14 mouse cellular contexts compared by ENCODE assay signal in the genomic region with DNA sequence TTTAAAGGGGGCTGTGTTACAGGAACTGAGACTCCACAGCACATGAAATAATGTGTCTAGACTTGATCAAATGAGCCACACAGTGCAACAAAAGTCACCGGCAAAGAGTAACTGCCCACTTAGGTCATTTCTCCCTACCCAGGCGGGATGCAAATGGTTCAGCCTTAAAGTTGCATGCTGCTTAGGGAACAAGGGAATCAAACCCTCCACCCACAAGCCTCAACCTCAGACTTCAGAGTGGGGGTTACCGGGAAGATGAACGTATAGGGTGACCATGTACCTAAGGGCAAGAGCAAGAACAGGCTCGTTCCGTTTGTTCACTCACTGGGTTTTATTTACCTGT. TPM values are rescaled to one million over a fixed set of nuclear protein-coding genes. Genes with fewer than 3 reads are reported as not detected.
DNase-seq lines count a peak whose midpoint lies in the region; ATAC-seq lines count a peak whose summit lies in the region.
"Had no signal": no experiment of that assay in that cellular context is flagged by ENCODE, and none has a peak within 500 bp of the region (broad histone marks: within the 10 kb centered on the region; RNA-seq: fewer than 3 reads in every experiment).

No protein-coding gene starts in this region.

- no peaks in the 10 kb centered on the region for H3K9me3 ChIP-seq in midbrain, embryonic 12.5 days
- no peaks in the 10 kb centered on the region for H3K9me3 ChIP-seq in midbrain, embryonic 10.5 days (replicated peaks)
- no peaks in the 10 kb centered on the region for H3K9me3 ChIP-seq in embryonic facial prominence, embryonic 14.5 days (ENCODE audit: control insufficient read depth, low read length)
- no peaks in the 10 kb centered on the region for H3K9me3 ChIP-seq in hindbrain, embryonic 16.5 days (ENCODE audit: control insufficient read depth, low read length)
- no peaks in the 10 kb centered on the region for H3K9me3 ChIP-seq in neural tube, embryonic 13.5 days
- H3K9me3 ChIP-seq in intestine, embryonic 16.5 days (ENCODE audit: control insufficient read depth, low read length), result no peaks in the 10 kb centered on the region
- H3K9me3 ChIP-seq: stomach, embryonic 15.5 days had no signal

- no peak overlapping the region for H3K4me2 ChIP-seq in midbrain, embryonic 12.5 days (replicated peaks)
- peak overlapping the region; percentile 33 for H3K4me2 ChIP-seq in embryonic facial prominence, embryonic 14.5 days (ENCODE audit: low read depth, low read length)
- no peak overlapping the region for H3K4me2 ChIP-seq in hindbrain, embryonic 16.5 days (ENCODE audit: low read length)
- peak overlapping the region; percentile 7; the same call in 1 of the 2 replicates for H3K4me2 ChIP-seq in neural tube, embryonic 13.5 days
- H3K4me2 ChIP-seq in intestine, embryonic 16.5 days (ENCODE audit: low read depth, low read length), result no peak overlapping the region
- H3K4me2 ChIP-seq: stomach, embryonic 15.5 days had no signal

- 81% methylated on average over 6 of the region's 6 CpGs for WGBS in midbrain, embryonic 12.5 days
- 83% methylated on average over 6 of the region's 6 CpGs for WGBS in midbrain, embryonic 10.5 days
- 27% methylated on average over 6 of the region's 6 CpGs for WGBS in embryonic facial prominence, embryonic 14.5 days
- WGBS in hindbrain, embryonic 16.5 days, result 58% methylated on average over 6 of the region's 6 CpGs
- WGBS in neural tube, embryonic 13.5 days, result 59% methylated on average over 6 of the region's 6 CpGs
- 73% methylated on average over 6 of the region's 6 CpGs for WGBS in intestine, embryonic 16.5 days

- no peaks in the 10 kb centered on the region for H3K36me3 ChIP-seq in midbrain, embryonic 12.5 days
- H3K36me3 ChIP-seq in midbrain, embryonic 10.5 days, result no peaks in the 10 kb centered on the region
- H3K36me3 ChIP-seq in embryonic facial prominence, embryonic 14.5 days (ENCODE audit: control insufficient read depth, insufficient read depth, low read length), result no peaks in the 10 kb centered on the region
- no peaks in the 10 kb centered on the region for H3K36me3 ChIP-seq in hindbrain, embryonic 16.5 days (ENCODE audit: control insufficient read depth, insufficient read depth, low read length)
- no peaks in the 10 kb centered on the region for H3K36me3 ChIP-seq in neural tube, embryonic 13.5 days
- H3K36me3 ChIP-seq in intestine, embryonic 16.5 days (ENCODE audit: control insufficient read depth, insufficient read depth, low read length), result no peaks in the 10 kb centered on the region
- H3K36me3 ChIP-seq: stomach, embryonic 15.5 days had no signal

- no peak overlapping the region for H3K4me3 ChIP-seq in midbrain, embryonic 12.5 days
- no peak overlapping the region for H3K4me3 ChIP-seq in midbrain, embryonic 10.5 days
- no peak overlapping the region; the same call in 1 of the 2 replicates for H3K4me3 ChIP-seq in embryonic facial prominence, embryonic 14.5 days (ENCODE audit: low read depth, low read length)
- H3K4me3 ChIP-seq in hindbrain, embryonic 16.5 days (ENCODE audit: low read length), result no peak overlapping the region
- no peak overlapping the region for H3K4me3 ChIP-seq in neural tube, embryonic 13.5 days
- no peak overlapping the region for H3K4me3 ChIP-seq in intestine, embryonic 16.5 days (ENCODE audit: low read length)
- H3K4me3 ChIP-seq: stomach, embryonic 15.5 days had no signal

- H3K9ac ChIP-seq in midbrain, embryonic 12.5 days (replicated peaks), result no peak overlapping the region
- no peak overlapping the region for H3K9ac ChIP-seq in embryonic facial prominence, embryonic 14.5 days (ENCODE audit: low read depth, low read length)
- no peak overlapping the region for H3K9ac ChIP-seq in hindbrain, embryonic 16.5 days (ENCODE audit: low read depth, low read length)
- H3K9ac ChIP-seq in neural tube, embryonic 13.5 days, result no peak overlapping the region
- H3K9ac ChIP-seq in intestine, embryonic 16.5 days (ENCODE audit: low read depth, low read length), result no peak overlapping the region
- H3K9ac ChIP-seq: stomach, embryonic 15.5 days had no signal

- no peak for DNase-seq in midbrain, embryonic 10.5 days (ENCODE audit: low spot score)
- DNase-seq in embryonic facial prominence, embryonic 14.5 days (ENCODE audit: low spot score), result peak; percentile 24
- no peak for DNase-seq in cerebellum, postnatal 14 days
- DNase-seq: cerebellum, adult 9-10 months; kidney, adult 8-10 months; layer of hippocampus, postnatal 36 days; thymus, postnatal 25 days had no signal

- no peak for ATAC-seq in midbrain, embryonic 12.5 days (ENCODE audit: low FRiP score, low read depth)
- ATAC-seq in embryonic facial prominence, embryonic 14.5 days (ENCODE audit: low read depth), result peak; percentile 44
- ATAC-seq in hindbrain, embryonic 16.5 days, result peak; percentile 64
- peak; percentile 64 for ATAC-seq in neural tube, embryonic 13.5 days (ENCODE audit: low read depth)
- ATAC-seq in intestine, embryonic 16.5 days, result no peak

- H3K27me3 ChIP-seq in midbrain, embryonic 12.5 days, result no peaks in the 10 kb centered on the region
- H3K27me3 ChIP-seq in midbrain, embryonic 10.5 days (ENCODE audit: low read depth, poor library complexity, severe bottlenecking), result no peaks in the 10 kb centered on the region
- no peaks in the 10 kb centered on the region for H3K27me3 ChIP-seq in embryonic facial prominence, embryonic 14.5 days (replicated peaks; ENCODE audit: control insufficient read depth, insufficient read depth, low read length)
- H3K27me3 ChIP-seq in hindbrain, embryonic 16.5 days (replicated peaks; ENCODE audit: control insufficient read depth, insufficient read depth, low read length), result no peaks in the 10 kb centered on the region
- H3K27me3 ChIP-seq in neural tube, embryonic 13.5 days, result no peaks in the 10 kb centered on the region
- no peaks in the 10 kb centered on the region for H3K27me3 ChIP-seq in intestine, embryonic 16.5 days (replicated peaks; ENCODE audit: control insufficient read depth, insufficient read depth, low read length)
- H3K27me3 ChIP-seq: stomach, embryonic 15.5 days had no signal

- no peaks in the 10 kb centered on the region for H3K4me1 ChIP-seq in midbrain, embryonic 12.5 days
- H3K4me1 ChIP-seq in midbrain, embryonic 10.5 days, result no peaks in the 10 kb centered on the region
- H3K4me1 ChIP-seq in embryonic facial prominence, embryonic 14.5 days (ENCODE audit: control insufficient read depth, insufficient read depth, low read length), result peaks cover 5% of the 10 kb centered on the region; the same call in 1 of the 2 replicates
- peaks cover 3% of the 10 kb centered on the region for H3K4me1 ChIP-seq in hindbrain, embryonic 16.5 days (ENCODE audit: control insufficient read depth, insufficient read depth, low read depth, low read length)
- H3K4me1 ChIP-seq in neural tube, embryonic 13.5 days (replicated peaks), result peaks cover 20% of the 10 kb centered on the region
- H3K4me1 ChIP-seq in intestine, embryonic 16.5 days (ENCODE audit: control insufficient read depth, insufficient read depth, low read length), result no peaks in the 10 kb centered on the region
- H3K4me1 ChIP-seq: stomach, embryonic 15.5 days had no signal

- peak overlapping the region; percentile 54; the same call in 1 of the 2 replicates for H3K27ac ChIP-seq in midbrain, embryonic 12.5 days (replicated peaks)
- no peak overlapping the region for H3K27ac ChIP-seq in midbrain, embryonic 10.5 days (replicated peaks)
- H3K27ac ChIP-seq in embryonic facial prominence, embryonic 14.5 days (replicated peaks; ENCODE audit: low read depth, low read length), result no peak overlapping the region
- no peak overlapping the region for H3K27ac ChIP-seq in hindbrain, embryonic 16.5 days (ENCODE audit: low read depth, low read length)
- peak overlapping the region; percentile 77 for H3K27ac ChIP-seq in neural tube, embryonic 13.5 days (replicated peaks)
- no peak overlapping the region for H3K27ac ChIP-seq in intestine, embryonic 16.5 days (ENCODE audit: low read length)
- H3K27ac ChIP-seq: stomach, embryonic 15.5 days had no signal

RNA-seq across cellular contexts. Expression of a gene that starts 28.2 kb away (rescaled TPM):
- polyA plus RNA-seq in midbrain, embryonic 12.5 days (2016; fragmentation: Nextera tagmentation; extraction: Ambion mirVana), result not detected in 2 replicates
- not detected in 2 replicates for polyA plus RNA-seq in midbrain, embryonic 10.5 days (2016; fragmentation: Nextera tagmentation; extraction: Ambion mirVana)
- 0.90 TPM in 1 of 2 replicates, not detected in the other for polyA plus RNA-seq in embryonic facial prominence, embryonic 14.5 days (2014; fragmentation: Nextera tagmentation; extraction: Ambion mirVana)
- polyA plus RNA-seq in hindbrain, embryonic 16.5 days (2015; fragmentation: Nextera tagmentation; extraction: Ambion mirVana), result 2.1 and 2.5 TPM in 2 replicates
- polyA plus RNA-seq in neural tube, embryonic 13.5 days (2015; fragmentation: Nextera tagmentation; extraction: Ambion mirVana), result 0.18 TPM in 1 of 2 replicates, not detected in the other
- not detected in 2 replicates for polyA plus RNA-seq in intestine, embryonic 16.5 days (2015; fragmentation: Nextera tagmentation; extraction: Ambion mirVana)
- polyA plus RNA-seq: liver, adult 2 months; small intestine, adult 2 months; stomach, embryonic 15.5 days had no signal

Comparison
In these comparisons a context has a peak if more than half of its experiments do, and no peak if none do; other contexts are left out.
1. H3K27ac ChIP-seq: peak in midbrain, embryonic 12.5 days (single experiment) and neural tube, embryonic 13.5 days (single experiment); none in midbrain, embryonic 10.5 days (single experiment), embryonic facial prominence, embryonic 14.5 days (single experiment), hindbrain, embryonic 16.5 days (single experiment) and intestine, embryonic 16.5 days (single experiment).
2. ATAC-seq: peak in embryonic facial prominence, embryonic 14.5 days (single experiment), hindbrain, embryonic 16.5 days (single experiment) and neural tube, embryonic 13.5 days (single experiment); none in midbrain, embryonic 12.5 days (single experiment) and intestine, embryonic 16.5 days (single experiment).
3. H3K4me2 ChIP-seq: peak in embryonic facial prominence, embryonic 14.5 days (single experiment) and neural tube, embryonic 13.5 days (single experiment); none in midbrain, embryonic 12.5 days (single experiment), hindbrain, embryonic 16.5 days (single experiment) and intestine, embryonic 16.5 days (single experiment).